Mouse (Mus musculus) C2C12 (cell line): ENCODE results near the gene Syce3.

Experiments
- CTCF ChIP-seq: IDR thresholded peaks from one replicate; pipeline ENCODE4 v1.5.1; 2011; ENCODE audit not compliant: control insufficient read depth, insufficient read depth, insufficient read length
- MAX ChIP-seq: IDR thresholded peaks from one replicate; pipeline ENCODE4 v1.6.1; 2011; ENCODE audit warnings: mild to moderate bottlenecking, control low read depth
- MYOD1 ChIP-seq: IDR thresholded peaks from one replicate; pipeline ENCODE4 v1.6.1; 2011; ENCODE audit warnings: low read depth; ENCODE audit not compliant: control insufficient read depth, insufficient read length
- MYOG ChIP-seq: IDR thresholded peaks from one replicate; pipeline ENCODE4 v1.6.1; 2011; ENCODE audit not compliant: control insufficient read depth, insufficient read length; ENCODE audit errors: extremely low read depth
- USF1 ChIP-seq: IDR thresholded peaks from one replicate; pipeline ENCODE4 v1.6.1; 2011; ENCODE audit warnings: low read depth, mild to moderate bottlenecking, control low read depth, moderate library complexity

GRCm38 (mm10) chr15:89377938-89378828 is 32.1 kb downstream of the Syce3 start:
- no peak for TF ChIP-seq MYOG
- no peak for TF ChIP-seq CTCF
- TF ChIP-seq USF1: no peak
- no peak for TF ChIP-seq MAX
- no peak for TF ChIP-seq MYOD1
